Mouse (Mus musculus): ENCODE measurements around the gene Srpk3. TPM values are rescaled to one million over a fixed set of nuclear protein-coding genes. Genes with fewer than 3 reads are reported as not detected.

The Srpk3 gene
- polyA plus RNA-seq, 1 experiment from 2014 or later = 76.5 TPM

DNA sequence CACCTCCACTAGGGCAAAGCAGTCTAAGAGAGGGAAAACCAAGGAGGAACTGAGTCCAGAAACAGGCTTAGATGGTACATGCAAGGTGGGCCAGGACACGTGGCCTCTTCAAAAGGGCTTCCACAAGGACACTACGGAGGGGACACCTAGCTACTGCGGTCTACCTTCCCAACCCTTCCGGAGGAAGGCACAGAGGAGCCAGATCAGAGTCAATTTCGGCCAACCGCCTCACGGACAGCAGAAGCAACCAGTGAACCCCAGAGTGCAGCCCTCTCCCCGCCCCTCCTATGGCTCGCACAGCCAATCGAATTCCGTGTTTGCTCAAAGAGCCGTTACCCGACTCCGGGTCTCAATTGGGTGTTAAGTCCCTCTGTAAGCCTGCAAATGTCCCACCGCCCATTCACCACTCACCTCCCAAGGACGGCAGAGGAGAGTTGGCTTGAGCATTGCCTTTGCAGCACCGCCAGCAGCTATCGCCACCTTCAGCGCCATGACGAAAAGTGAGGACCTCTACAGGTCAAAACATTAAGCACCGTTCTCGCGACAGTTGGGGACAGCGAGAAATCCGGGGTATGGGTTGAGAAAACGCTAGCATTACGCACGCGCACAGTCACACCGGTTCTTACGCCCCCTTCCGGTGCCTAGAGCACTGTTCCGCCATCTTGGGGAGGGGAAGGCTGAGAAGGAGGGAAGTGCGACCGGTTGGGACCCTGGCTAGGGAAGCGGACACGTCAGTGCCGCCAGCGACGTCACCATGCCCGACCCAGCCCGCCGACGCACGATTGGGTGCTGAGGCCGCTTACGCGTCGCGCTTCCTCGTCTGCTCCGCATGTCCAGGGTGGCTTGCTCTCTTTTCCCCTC is 12.4 kb downstream of the Srpk3 start, which contains the start of the genes Idh3g and Ssr4:
TSS of gene Idh3g (minus strand) at position 534 of the 861 bp plus-strand sequence.
TSS of gene Ssr4 (plus strand) at position 665 of the 861 bp plus-strand sequence.
- ATAC-seq (ENCODE audit: insufficient number of reproducible peaks, insufficient read depth, low FRiP score, low read depth) = peak; percentile 96
- H3K36me3 ChIP-seq (ENCODE audit: control insufficient read depth, insufficient read depth, low read length) = peaks cover 32% of the 10 kb centered on the region
- peak within 1 kb of the TSS; percentile 93 to 96 for H3K27ac ChIP-seq (replicated peaks in 1 of 2; ENCODE audit: control insufficient read depth in 1 of 2, insufficient read depth in 1 of 2, low read depth in 2 of 2, low read length in 2 of 2)
- peak within 1 kb of the TSS; percentile 72 for H3K4me2 ChIP-seq (ENCODE audit: low read length)
- H3K27me3 ChIP-seq (ENCODE audit: control insufficient read depth, insufficient read depth, low read length) = no peaks in the 10 kb centered on the region
- H3K4me3 ChIP-seq (ENCODE audit: control insufficient read depth in 1 of 2, insufficient read depth in 1 of 2, low read depth in 1 of 2, low read length in 2 of 2) = peak within 1 kb of the TSS; percentile 60 to 75
- 11% methylated on average over 46 of the region's 52 CpGs for WGBS
- H3K9ac ChIP-seq (ENCODE audit: low read length) = peak within 1 kb of the TSS; percentile 85
- H3K4me1 ChIP-seq (ENCODE audit: control insufficient read depth in 2 of 2, insufficient read depth in 2 of 2, low read length in 2 of 2) = no peaks in the 10 kb centered on the region; a peak in 1 of 4 replicates
- H3K9me3 ChIP-seq (ENCODE audit: control insufficient read depth, low read length) = no peaks in the 10 kb centered on the region

DNA sequence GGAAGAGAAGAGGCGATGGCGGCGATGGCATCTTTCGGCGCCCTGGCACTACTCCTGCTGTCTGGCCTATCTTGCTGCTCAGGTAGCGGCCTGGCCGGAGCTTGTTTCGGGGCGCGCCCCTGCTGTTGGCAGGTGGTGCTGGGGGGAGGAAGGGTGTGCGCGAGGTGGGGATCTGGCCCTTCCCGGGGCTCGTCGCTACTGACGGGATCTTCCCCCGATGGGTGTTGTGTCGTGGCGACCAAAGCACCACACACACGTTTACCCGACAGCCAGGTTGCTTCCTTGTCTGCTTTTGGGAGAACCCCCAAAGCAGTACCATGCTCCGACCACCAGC is 13.0 kb downstream of the Srpk3 start:
- Histone ChIP-seq H3K9ac (ENCODE audit: low read length) (peak overlapping the region; percentile 85), H3K27ac (replicated peaks in 1 of 2; ENCODE audit: control insufficient read depth in 1 of 2, insufficient read depth in 1 of 2, low read depth in 2 of 2, low read length in 2 of 2) (peak overlapping the region; percentile 82 to 96), H3K36me3 (ENCODE audit: control insufficient read depth, insufficient read depth, low read length) (peaks cover 26% of the 10 kb centered on the region), H3K9me3 (ENCODE audit: control insufficient read depth, low read length) (no peaks in the 10 kb centered on the region), H3K27me3 (ENCODE audit: control insufficient read depth, insufficient read depth, low read length) (no peaks in the 10 kb centered on the region), H3K4me2 (ENCODE audit: low read length) (peak overlapping the region; percentile 67), H3K4me3 (ENCODE audit: control insufficient read depth in 1 of 2, insufficient read depth in 1 of 2, low read depth in 1 of 2, low read length in 2 of 2) (peak overlapping the region; percentile 60 to 75), H3K4me1 (ENCODE audit: control insufficient read depth in 2 of 2, insufficient read depth in 2 of 2, low read length in 2 of 2) (no peaks in the 10 kb centered on the region; a peak in 1 of 4 replicates)
- no peak for ATAC-seq (ENCODE audit: insufficient number of reproducible peaks, insufficient read depth, low FRiP score, low read depth)
- WGBS = 18% methylated on average over 22 of the region's 22 CpGs

- ATAC-seq (ENCODE audit: insufficient number of reproducible peaks, insufficient read depth, low FRiP score, low read depth) = no peak
- Histone ChIP-seq H3K27ac (replicated peaks in 1 of 2; ENCODE audit: control insufficient read depth in 1 of 2, insufficient read depth in 1 of 2, low read depth in 2 of 2, low read length in 2 of 2) (no peak overlapping the region), H3K4me2 (ENCODE audit: low read length) (peak overlapping the region; percentile 67), H3K9ac (ENCODE audit: low read length) (no peak overlapping the region), H3K9me3 (ENCODE audit: control insufficient read depth, low read length) (no peaks in the 10 kb centered on the region), H3K4me3 (ENCODE audit: control insufficient read depth in 1 of 2, insufficient read depth in 1 of 2, low read depth in 1 of 2, low read length in 2 of 2) (0 out of 4 replicates have a peak overlapping the region, but pooled peaks of 1 of the 2 experiments have one; percentile 60), H3K36me3 (ENCODE audit: control insufficient read depth, insufficient read depth, low read length) (peaks cover 23% of the 10 kb centered on the region), H3K27me3 (ENCODE audit: control insufficient read depth, insufficient read depth, low read length) (no peaks in the 10 kb centered on the region), H3K4me1 (ENCODE audit: control insufficient read depth in 2 of 2, insufficient read depth in 2 of 2, low read length in 2 of 2) (no peaks in the 10 kb centered on the region; a peak in 1 of 4 replicates)
- WGBS = 83% methylated on average over 1 of the region's 1 CpGs
These were observed 14.3 kb downstream of the Srpk3 start for GRCm38 (mm10) chrX:73788501-73788900.

GRCm38 (mm10) chrX:73793039-73793438 is 18.8 kb downstream of the Srpk3 start:
- no peak overlapping the region for H3K4me2 ChIP-seq (ENCODE audit: low read length)

DNA sequence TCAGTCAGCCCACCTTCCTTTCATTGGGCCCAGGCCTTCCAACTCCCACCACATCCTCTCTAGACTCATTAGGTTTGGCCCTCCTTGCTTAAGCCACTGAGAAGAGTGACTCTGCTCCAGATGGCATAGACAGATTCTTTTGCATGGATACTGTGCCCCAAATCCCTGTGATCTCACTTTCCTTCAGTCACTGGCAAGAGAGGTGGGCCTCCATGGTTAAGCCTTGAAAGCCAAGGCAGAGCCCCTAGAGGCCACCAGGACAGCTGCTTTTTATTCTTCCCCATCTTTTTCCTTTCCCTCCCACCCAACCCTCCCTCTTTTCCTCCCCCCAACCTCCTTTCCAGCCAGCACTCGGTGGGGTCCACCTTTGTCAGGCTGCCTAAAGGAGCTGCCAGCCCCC is 19.3 kb downstream of the Srpk3 start:
- Histone ChIP-seq H3K27ac (replicated peaks in 1 of 2; ENCODE audit: control insufficient read depth in 1 of 2, insufficient read depth in 1 of 2, low read depth in 2 of 2, low read length in 2 of 2) (no peak overlapping the region), H3K4me1 (ENCODE audit: control insufficient read depth in 2 of 2, insufficient read depth in 2 of 2, low read length in 2 of 2) (no peaks in the 10 kb centered on the region; a peak in 1 of 4 replicates), H3K27me3 (ENCODE audit: control insufficient read depth, insufficient read depth, low read length) (no peaks in the 10 kb centered on the region), H3K9ac (ENCODE audit: low read length) (no peak overlapping the region), H3K4me2 (ENCODE audit: low read length) (no peak overlapping the region), H3K36me3 (ENCODE audit: control insufficient read depth, insufficient read depth, low read length) (peaks cover 23% of the 10 kb centered on the region), H3K9me3 (ENCODE audit: control insufficient read depth, low read length) (no peaks in the 10 kb centered on the region), H3K4me3 (ENCODE audit: control insufficient read depth in 1 of 2, insufficient read depth in 1 of 2, low read depth in 1 of 2, low read length in 2 of 2) (no peak overlapping the region)
- WGBS = 40% methylated on average over 1 of the region's 1 CpGs
- ATAC-seq (ENCODE audit: insufficient number of reproducible peaks, insufficient read depth, low FRiP score, low read depth) = no peak

More at GRCm38 (mm10) chrX:73793039-73793438, 18.8 kb downstream of the Srpk3 start:
- no peak for ATAC-seq (ENCODE audit: insufficient number of reproducible peaks, insufficient read depth, low FRiP score, low read depth)
- Histone ChIP-seq H3K36me3 (ENCODE audit: control insufficient read depth, insufficient read depth, low read length) (peaks cover 23% of the 10 kb centered on the region), H3K9me3 (ENCODE audit: control insufficient read depth, low read length) (no peaks in the 10 kb centered on the region), H3K9ac (ENCODE audit: low read length) (no peak overlapping the region), H3K4me1 (ENCODE audit: control insufficient read depth in 2 of 2, insufficient read depth in 2 of 2, low read length in 2 of 2) (no peaks in the 10 kb centered on the region; a peak in 1 of 4 replicates), H3K27me3 (ENCODE audit: control insufficient read depth, insufficient read depth, low read length) (no peaks in the 10 kb centered on the region), H3K27ac (replicated peaks in 1 of 2; ENCODE audit: control insufficient read depth in 1 of 2, insufficient read depth in 1 of 2, low read depth in 2 of 2, low read length in 2 of 2) (no peak overlapping the region), H3K4me3 (ENCODE audit: control insufficient read depth in 1 of 2, insufficient read depth in 1 of 2, low read depth in 1 of 2, low read length in 2 of 2) (no peak overlapping the region)

GRCm38 (mm10) chrX:73797511-73797910 is 23.3 kb downstream of the Srpk3 start:
- Histone ChIP-seq H3K9me3 (ENCODE audit: control insufficient read depth, low read length) (no peaks in the 10 kb centered on the region), H3K4me3 (ENCODE audit: control insufficient read depth in 1 of 2, insufficient read depth in 1 of 2, low read depth in 1 of 2, low read length in 2 of 2) (no peak overlapping the region), H3K4me1 (ENCODE audit: control insufficient read depth in 2 of 2, insufficient read depth in 2 of 2, low read length in 2 of 2) (no peaks in the 10 kb centered on the region; a peak in 1 of 4 replicates), H3K4me2 (ENCODE audit: low read length) (no peak overlapping the region), H3K36me3 (ENCODE audit: control insufficient read depth, insufficient read depth, low read length) (no peaks in the 10 kb centered on the region), H3K27ac (replicated peaks in 1 of 2; ENCODE audit: control insufficient read depth in 1 of 2, insufficient read depth in 1 of 2, low read depth in 2 of 2, low read length in 2 of 2) (no peak overlapping the region), H3K27me3 (ENCODE audit: control insufficient read depth, insufficient read depth, low read length) (no peaks in the 10 kb centered on the region), H3K9ac (ENCODE audit: low read length) (no peak overlapping the region)
- WGBS = 76% methylated on average over 2 of the region's 2 CpGs
- ATAC-seq (ENCODE audit: insufficient number of reproducible peaks, insufficient read depth, low FRiP score, low read depth) = no peak

DNA sequence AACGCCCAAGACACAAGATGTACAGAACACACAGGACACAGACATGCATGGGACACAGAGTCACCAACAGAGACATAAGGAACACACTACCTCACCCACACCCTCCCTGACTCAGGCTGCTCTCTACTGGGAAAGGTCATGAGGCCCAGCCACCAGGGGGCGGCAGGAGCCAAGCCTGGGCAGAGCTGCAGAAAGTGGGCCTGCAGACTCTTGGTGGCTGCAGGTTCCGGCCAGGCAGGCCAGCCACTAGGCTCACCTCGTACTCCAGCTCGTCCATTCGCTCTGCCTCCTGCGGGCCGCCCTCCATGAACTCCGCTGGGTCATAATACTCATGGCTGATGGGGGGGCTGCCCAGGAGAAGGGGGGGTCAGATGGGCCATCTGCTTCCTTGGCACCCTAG is 24.3 kb downstream of the Srpk3 start:
- H3K27ac ChIP-seq (replicated peaks in 1 of 2; ENCODE audit: control insufficient read depth in 1 of 2, insufficient read depth in 1 of 2, low read depth in 2 of 2, low read length in 2 of 2) = no peak overlapping the region
- H3K4me1 ChIP-seq (ENCODE audit: control insufficient read depth in 2 of 2, insufficient read depth in 2 of 2, low read length in 2 of 2) = no peaks in the 10 kb centered on the region; a peak in 1 of 4 replicates
- no peaks in the 10 kb centered on the region for H3K9me3 ChIP-seq (ENCODE audit: control insufficient read depth, low read length)
- no peak overlapping the region for H3K4me2 ChIP-seq (ENCODE audit: low read length)
- no peaks in the 10 kb centered on the region for H3K36me3 ChIP-seq (ENCODE audit: control insufficient read depth, insufficient read depth, low read length)
- peak; percentile 77; the same call in 1 of the 2 replicates for ATAC-seq (ENCODE audit: insufficient number of reproducible peaks, insufficient read depth, low FRiP score, low read depth)
- whole genome bisulfite sequencing = 47% methylated on average over 9 of the region's 9 CpGs
- H3K9ac ChIP-seq (ENCODE audit: low read length) = no peak overlapping the region
- H3K4me3 ChIP-seq (ENCODE audit: control insufficient read depth in 1 of 2, insufficient read depth in 1 of 2, low read depth in 1 of 2, low read length in 2 of 2) = no peak overlapping the region
- H3K27me3 ChIP-seq (ENCODE audit: control insufficient read depth, insufficient read depth, low read length) = no peaks in the 10 kb centered on the region
